Mouse (Mus musculus) kidney, adult 2 months (tissue): ENCODE measurements at regions not wholly inside any gene's neighbourhood (a gene's known extent, or its start where the extent isn't known, plus 50 kb on each side); places are given as distances from the start of the nearest gene placed in this dataset.

Source experiments
- CTCF ChIP-seq: fragments of 200-500 bp; conservative IDR thresholded peaks from 2 replicates; pipeline ENCODE4 v1.5.1; 2011; ENCODE audit warnings: low read depth, mild to moderate bottlenecking, control low read depth, low read length, moderate library complexity, mixed read lengths; ENCODE audit not compliant: insufficient read depth, insufficient read length
- POLR2A ChIP-seq: fragments of 200-500 bp; IDR thresholded peaks from one replicate; pipeline ENCODE4 v1.6.1; 2011; ENCODE audit warnings: low read depth, low read length, control low read depth

DNA sequence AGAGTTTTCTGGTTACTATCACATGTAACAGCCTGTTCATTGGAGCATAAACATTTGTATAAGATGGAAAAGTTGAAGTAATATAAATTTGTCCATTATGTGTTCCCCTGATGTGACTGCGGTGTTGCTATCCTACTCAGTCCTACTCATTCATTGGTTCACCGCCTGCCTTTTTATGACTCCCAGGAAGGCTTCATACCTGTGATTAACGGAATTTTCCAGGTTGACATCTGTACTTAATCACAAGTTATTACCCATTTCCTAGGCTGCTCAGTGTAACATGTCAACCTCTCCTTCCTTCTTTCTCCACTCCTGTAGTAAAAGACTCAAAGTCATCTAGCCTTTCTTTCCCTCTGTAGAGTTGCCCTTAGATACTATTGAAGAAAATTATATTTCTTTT lies 109.5 kb upstream of the Itga1 start:
- TF ChIP-seq POLR2A (no peak), CTCF (no peak)
